Mouse (Mus musculus): ENCODE measurements around the gene Cdk6. TPM values are rescaled to one million over a fixed set of nuclear protein-coding genes. Genes with fewer than 3 reads are reported as not detected.

The Cdk6 gene
- polyA plus RNA-seq, 1 experiment: 10.0 TPM

- no peak for TF ChIP-seq CTCF (IDR thresholded peaks at IDR 0.05; ENCODE audit: borderline replicate concordance, extremely low read depth, insufficient read depth, insufficient read length)
- TF ChIP-seq POLR2A (IDR thresholded peaks at IDR 0.05; ENCODE audit: borderline replicate concordance, extremely low read depth, insufficient read depth, insufficient read length, poor library complexity, severe bottlenecking): no peak
- DNase-seq (ENCODE audit: low read depth): no peak
These were observed 141.2 kb downstream of the Cdk6 start for GRCm38 (mm10) chr5:3482474-3482873.

- DNase-seq (ENCODE audit: low read depth): no peak
- TF ChIP-seq POLR2A (IDR thresholded peaks at IDR 0.05; ENCODE audit: borderline replicate concordance, extremely low read depth, insufficient read depth, insufficient read length, poor library complexity, severe bottlenecking) (no peak), CTCF (IDR thresholded peaks at IDR 0.05; ENCODE audit: borderline replicate concordance, extremely low read depth, insufficient read depth, insufficient read length) (no peak)
These were observed 141.9 kb downstream of the Cdk6 start for GRCm38 (mm10) chr5:3483054-3483722.

- TF ChIP-seq POLR2A (IDR thresholded peaks at IDR 0.05; ENCODE audit: borderline replicate concordance, extremely low read depth, insufficient read depth, insufficient read length, poor library complexity, severe bottlenecking) (no peak), CTCF (IDR thresholded peaks at IDR 0.05; ENCODE audit: borderline replicate concordance, extremely low read depth, insufficient read depth, insufficient read length) (no peak)
- DNase-seq (ENCODE audit: low read depth): no peak
These were observed 145.4 kb downstream of the Cdk6 start for GRCm38 (mm10) chr5:3486579-3487282.

- no peak for TF ChIP-seq CTCF (IDR thresholded peaks at IDR 0.05; ENCODE audit: borderline replicate concordance, extremely low read depth, insufficient read depth, insufficient read length)
These were observed 147.0 kb downstream of the Cdk6 start for GRCm38 (mm10) chr5:3488146-3488774.

GRCm38 (mm10) chr5:3490358-3490757, 149.1 kb downstream of the Cdk6 start:
- TF ChIP-seq POLR2A (IDR thresholded peaks at IDR 0.05; ENCODE audit: borderline replicate concordance, extremely low read depth, insufficient read depth, insufficient read length, poor library complexity, severe bottlenecking) (no peak), CTCF (IDR thresholded peaks at IDR 0.05; ENCODE audit: borderline replicate concordance, extremely low read depth, insufficient read depth, insufficient read length) (no peak)
- DNase-seq (ENCODE audit: low read depth): no peak

More at GRCm38 (mm10) chr5:3488146-3488774, 147.0 kb downstream of the Cdk6 start:
- DNase-seq (ENCODE audit: low read depth): no peak

- TF ChIP-seq POLR2A (IDR thresholded peaks at IDR 0.05; ENCODE audit: borderline replicate concordance, extremely low read depth, insufficient read depth, insufficient read length, poor library complexity, severe bottlenecking): no peak
- TF ChIP-seq CTCF (IDR thresholded peaks at IDR 0.05; ENCODE audit: borderline replicate concordance, extremely low read depth, insufficient read depth, insufficient read length): no peak
- no peak for DNase-seq (ENCODE audit: low read depth)
These were observed 149.8 kb downstream of the Cdk6 start for GRCm38 (mm10) chr5:3491084-3491483.

- TF ChIP-seq CTCF (IDR thresholded peaks at IDR 0.05; ENCODE audit: borderline replicate concordance, extremely low read depth, insufficient read depth, insufficient read length) (no peak), POLR2A (IDR thresholded peaks at IDR 0.05; ENCODE audit: borderline replicate concordance, extremely low read depth, insufficient read depth, insufficient read length, poor library complexity, severe bottlenecking) (no peak)
- no peak for DNase-seq (ENCODE audit: low read depth)
These were observed 150.6 kb downstream of the Cdk6 start for GRCm38 (mm10) chr5:3491883-3492282.

- no peak for TF ChIP-seq POLR2A (IDR thresholded peaks at IDR 0.05; ENCODE audit: borderline replicate concordance, extremely low read depth, insufficient read depth, insufficient read length, poor library complexity, severe bottlenecking)
- TF ChIP-seq CTCF (IDR thresholded peaks at IDR 0.05; ENCODE audit: borderline replicate concordance, extremely low read depth, insufficient read depth, insufficient read length): no peak
- no peak for DNase-seq (ENCODE audit: low read depth)
These were observed 151.7 kb downstream of the Cdk6 start for GRCm38 (mm10) chr5:3492776-3493636.

GRCm38 (mm10) chr5:3493968-3494367, 152.7 kb downstream of the Cdk6 start:
- DNase-seq (ENCODE audit: low read depth): no peak
- TF ChIP-seq CTCF (IDR thresholded peaks at IDR 0.05; ENCODE audit: borderline replicate concordance, extremely low read depth, insufficient read depth, insufficient read length) (no peak), POLR2A (IDR thresholded peaks at IDR 0.05; ENCODE audit: borderline replicate concordance, extremely low read depth, insufficient read depth, insufficient read length, poor library complexity, severe bottlenecking) (no peak)

GRCm38 (mm10) chr5:3494452-3495187, 153.3 kb downstream of the Cdk6 start:
- TF ChIP-seq CTCF (IDR thresholded peaks at IDR 0.05; ENCODE audit: borderline replicate concordance, extremely low read depth, insufficient read depth, insufficient read length) (no peak), POLR2A (IDR thresholded peaks at IDR 0.05; ENCODE audit: borderline replicate concordance, extremely low read depth, insufficient read depth, insufficient read length, poor library complexity, severe bottlenecking) (no peak)
- no peak for DNase-seq (ENCODE audit: low read depth)
